Mouse (Mus musculus): ENCODE results near the gene Lyrm9. TPM values are rescaled to one million over a fixed set of nuclear protein-coding genes. Genes with fewer than 3 reads are reported as not detected.
A peak's percentile ranks its signal among the peaks of the same experiment; 100 is the strongest.

Lyrm9 gene
- total and polyA plus RNA-seq, 2 experiments from 2014 or later = 30.2 to 49.4 TPM

- Histone ChIP-seq H3K4me2 (ENCODE audit: low read depth, low read length, poor library complexity, severe bottlenecking) (no peak overlapping the region), H3K9ac (replicated peaks; ENCODE audit: low read length, poor library complexity, severe bottlenecking) (no peak overlapping the region), H3K4me3 (ENCODE audit: low read depth, low read length) (no peak overlapping the region), H3K9me3 (ENCODE audit: low read length) (no peaks in the 10 kb centered on the region), H3K27me3 (ENCODE audit: insufficient read depth, low read length) (no peaks in the 10 kb centered on the region), H3K4me1 (ENCODE audit: insufficient read depth, low read length) (0 out of 2 replicates have a peak, but pooled peaks cover under 1% of the 10 kb centered on the region), H3K27ac (ENCODE audit: low read depth, low read length) (no peak overlapping the region), H3K36me3 (ENCODE audit: insufficient read depth, low read length) (no peaks in the 10 kb centered on the region)
- no peak for TF ChIP-seq CTCF (IDR thresholded peaks at IDR 0.05)
- 33% methylated on average over 9 of the region's 9 CpGs for WGBS
- DNase-seq (ENCODE audit: low spot score) (no peak), ATAC-seq (ENCODE audit: low FRiP score) (no peak)
These were observed 43.5 kb upstream of the Lyrm9 start for GRCm38 (mm10) chr11:78782791-78783347.

GRCm38 (mm10) chr11:78786013-78786431 lies 40.4 kb upstream of the Lyrm9 start:
- 14% methylated on average over 7 of the region's 7 CpGs for WGBS
- TF ChIP-seq CTCF (IDR thresholded peaks at IDR 0.05) = no peak
- no peak overlapping the region; the same call in none of the 2 replicates for H3K27ac ChIP-seq (ENCODE audit: low read depth, low read length)
- H3K4me1 ChIP-seq (ENCODE audit: insufficient read depth, low read length) = no peaks in the 10 kb centered on the region
- H3K27me3 ChIP-seq (ENCODE audit: insufficient read depth, low read length) = no peaks in the 10 kb centered on the region
- H3K9ac ChIP-seq (replicated peaks; ENCODE audit: low read length, poor library complexity, severe bottlenecking) = no peak overlapping the region
- ATAC-seq (ENCODE audit: low FRiP score) (no peak), DNase-seq (ENCODE audit: low spot score) (no peak)
- no peak overlapping the region for H3K4me2 ChIP-seq (ENCODE audit: low read depth, low read length, poor library complexity, severe bottlenecking)
- H3K9me3 ChIP-seq (ENCODE audit: low read length) = no peaks in the 10 kb centered on the region
- no peaks in the 10 kb centered on the region for H3K36me3 ChIP-seq (ENCODE audit: insufficient read depth, low read length)
- H3K4me3 ChIP-seq (ENCODE audit: low read depth, low read length) = no peak overlapping the region

DNA sequence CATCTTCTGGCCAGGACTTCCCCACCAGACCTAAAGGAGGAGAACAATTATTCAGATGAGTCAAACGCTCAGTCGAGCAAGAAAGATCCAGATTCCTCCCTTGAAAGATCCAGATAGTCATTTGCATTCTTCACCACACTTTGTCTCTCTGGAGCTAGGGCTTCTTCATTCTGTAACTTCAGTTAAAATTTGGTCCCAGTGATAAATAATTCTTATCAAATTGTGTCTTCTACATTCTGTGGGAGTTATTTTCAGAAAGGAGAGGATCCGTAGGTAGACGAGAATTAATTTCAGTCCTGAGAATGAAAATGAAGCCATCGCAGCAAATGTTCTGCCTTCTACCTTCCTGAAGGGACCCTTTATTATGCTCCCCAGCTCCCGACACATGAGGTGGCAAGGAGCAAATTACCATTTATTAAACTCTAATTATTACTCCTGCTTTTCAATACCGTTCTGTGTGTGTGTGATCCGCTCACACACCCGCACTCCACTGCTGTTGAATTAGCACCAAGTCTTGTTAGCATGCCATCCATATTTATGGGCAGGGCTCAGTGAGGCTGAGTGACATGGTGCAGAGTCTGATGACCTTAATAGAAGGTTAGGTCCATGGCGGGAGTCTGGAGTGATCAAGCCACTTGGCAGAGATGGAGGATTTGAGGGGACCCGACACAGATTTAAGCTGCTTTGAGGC lies 36.9 kb upstream of the Lyrm9 start:
- ATAC-seq (ENCODE audit: low FRiP score) (no peak), DNase-seq (ENCODE audit: low spot score) (no peak)
- no peak overlapping the region for H3K27ac ChIP-seq (ENCODE audit: low read depth, low read length)
- no peak for TF ChIP-seq CTCF (IDR thresholded peaks at IDR 0.05)
- H3K36me3 ChIP-seq (ENCODE audit: insufficient read depth, low read length) = no peaks in the 10 kb centered on the region
- peaks cover 8% of the 10 kb centered on the region; the same call in 1 of the 2 replicates for H3K4me1 ChIP-seq (ENCODE audit: insufficient read depth, low read length)
- H3K27me3 ChIP-seq (ENCODE audit: insufficient read depth, low read length) = no peaks in the 10 kb centered on the region
- no peaks in the 10 kb centered on the region for H3K9me3 ChIP-seq (ENCODE audit: low read length)
- no peak overlapping the region for H3K9ac ChIP-seq (replicated peaks; ENCODE audit: low read length, poor library complexity, severe bottlenecking)
- WGBS = 46% methylated on average over 11 of the region's 11 CpGs
- H3K4me2 ChIP-seq (ENCODE audit: low read depth, low read length, poor library complexity, severe bottlenecking) = no peak overlapping the region
- no peak overlapping the region for H3K4me3 ChIP-seq (ENCODE audit: low read depth, low read length)

DNA sequence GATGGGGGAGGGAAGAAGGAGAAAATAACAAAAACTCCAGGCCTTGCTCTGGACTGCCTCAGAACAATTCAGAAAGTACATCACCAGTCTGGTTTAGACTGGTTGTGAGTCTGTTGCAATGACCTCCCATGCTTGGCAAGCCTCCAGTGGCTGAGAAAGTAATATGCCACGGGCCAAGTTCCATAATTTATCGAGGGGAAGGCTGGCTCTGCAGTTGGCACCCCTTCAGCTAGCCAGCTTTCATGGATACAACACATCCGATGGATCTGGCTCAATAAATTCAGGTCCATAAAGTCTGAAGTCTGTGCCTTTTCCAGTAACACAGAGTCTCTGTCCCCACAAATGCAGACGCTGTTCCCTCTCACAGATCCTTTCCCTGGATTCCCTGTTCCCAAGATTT lies 34.8 kb upstream of the Lyrm9 start:
- WGBS = 35% methylated on average over 4 of the region's 4 CpGs
- H3K4me3 ChIP-seq (ENCODE audit: low read depth, low read length) = no peak overlapping the region
- no peaks in the 10 kb centered on the region for H3K36me3 ChIP-seq (ENCODE audit: insufficient read depth, low read length)
- H3K9me3 ChIP-seq (ENCODE audit: low read length) = no peaks in the 10 kb centered on the region
- no peak overlapping the region for H3K4me2 ChIP-seq (ENCODE audit: low read depth, low read length, poor library complexity, severe bottlenecking)
- no peak for TF ChIP-seq CTCF (IDR thresholded peaks at IDR 0.05)
- H3K27me3 ChIP-seq (ENCODE audit: insufficient read depth, low read length) = 0 out of 2 replicates have a peak, but pooled peaks cover 3% of the 10 kb centered on the region
- no peak overlapping the region for H3K9ac ChIP-seq (replicated peaks; ENCODE audit: low read length, poor library complexity, severe bottlenecking)
- ATAC-seq (ENCODE audit: low FRiP score) (no peak), DNase-seq (ENCODE audit: low spot score) (peak; percentile 85)
- no peak overlapping the region for H3K27ac ChIP-seq (ENCODE audit: low read depth, low read length)
- H3K4me1 ChIP-seq (ENCODE audit: insufficient read depth, low read length) = peaks cover 8% of the 10 kb centered on the region; the same call in 1 of the 2 replicates

DNA sequence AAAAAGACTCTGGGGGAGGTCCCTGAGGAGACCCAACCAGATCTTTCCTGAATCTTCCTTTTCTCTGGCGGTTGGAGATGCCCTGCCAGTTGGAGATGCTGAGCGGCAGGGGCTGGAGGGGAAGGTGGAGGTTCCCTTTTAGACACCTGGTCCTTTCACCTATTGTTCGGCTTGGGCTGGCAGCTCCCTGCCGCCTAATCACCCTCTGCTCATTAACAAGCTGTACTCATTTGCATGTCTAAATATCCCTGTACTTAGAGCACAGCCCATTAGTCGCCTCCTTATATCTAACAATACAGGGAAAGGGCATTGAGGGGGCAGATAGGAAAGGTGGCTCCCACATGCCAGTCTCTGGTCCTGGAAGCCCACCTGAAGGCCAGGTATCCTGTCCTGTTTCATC lies 34.3 kb upstream of the Lyrm9 start:
- Histone ChIP-seq H3K9ac (replicated peaks; ENCODE audit: low read length, poor library complexity, severe bottlenecking) (no peak overlapping the region), H3K27me3 (ENCODE audit: insufficient read depth, low read length) (0 out of 2 replicates have a peak, but pooled peaks cover 3% of the 10 kb centered on the region), H3K36me3 (ENCODE audit: insufficient read depth, low read length) (no peaks in the 10 kb centered on the region), H3K9me3 (ENCODE audit: low read length) (no peaks in the 10 kb centered on the region), H3K4me2 (ENCODE audit: low read depth, low read length, poor library complexity, severe bottlenecking) (no peak overlapping the region; the same call in 1 of the 2 replicates), H3K4me3 (ENCODE audit: low read depth, low read length) (no peak overlapping the region), H3K4me1 (ENCODE audit: insufficient read depth, low read length) (peaks cover 8% of the 10 kb centered on the region; the same call in 1 of the 2 replicates), H3K27ac (ENCODE audit: low read depth, low read length) (no peak overlapping the region)
- 37% methylated on average over 5 of the region's 5 CpGs for WGBS
- DNase-seq (ENCODE audit: low spot score) = no peak
- no peak for TF ChIP-seq CTCF (IDR thresholded peaks at IDR 0.05)
- no peak for ATAC-seq (ENCODE audit: low FRiP score)

DNA sequence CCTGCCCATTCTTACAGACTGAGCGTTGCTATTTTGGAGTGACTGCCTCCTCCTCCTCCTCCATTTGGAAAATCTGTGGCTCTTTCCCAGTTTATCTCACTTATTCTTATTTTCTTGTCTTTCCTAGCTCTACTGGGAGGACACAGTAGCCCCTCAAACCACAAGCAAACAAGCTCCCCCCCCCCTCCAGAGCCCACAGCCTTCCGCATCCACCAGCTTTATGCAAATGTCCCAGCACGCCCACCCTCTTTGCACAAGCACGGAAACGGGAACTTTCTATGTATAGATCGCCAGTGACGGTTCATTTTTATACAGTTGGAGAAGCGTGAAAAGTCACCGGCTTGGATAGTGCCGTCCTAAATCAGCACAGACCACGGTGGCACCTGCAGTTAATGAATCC lies 33.9 kb upstream of the Lyrm9 start:
- no peak overlapping the region for H3K27ac ChIP-seq (ENCODE audit: low read depth, low read length)
- H3K4me3 ChIP-seq (ENCODE audit: low read depth, low read length) = no peak overlapping the region
- ATAC-seq (ENCODE audit: low FRiP score) (no peak), DNase-seq (ENCODE audit: low spot score) (no peak)
- H3K36me3 ChIP-seq (ENCODE audit: insufficient read depth, low read length) = no peaks in the 10 kb centered on the region
- no peaks in the 10 kb centered on the region for H3K9me3 ChIP-seq (ENCODE audit: low read length)
- 14% methylated on average over 11 of the region's 11 CpGs for WGBS
- no peak overlapping the region for H3K9ac ChIP-seq (replicated peaks; ENCODE audit: low read length, poor library complexity, severe bottlenecking)
- no peak for TF ChIP-seq CTCF (IDR thresholded peaks at IDR 0.05)
- H3K4me2 ChIP-seq (ENCODE audit: low read depth, low read length, poor library complexity, severe bottlenecking) = peak overlapping the region; percentile 28
- peaks cover 8% of the 10 kb centered on the region; the same call in 1 of the 2 replicates for H3K4me1 ChIP-seq (ENCODE audit: insufficient read depth, low read length)
- H3K27me3 ChIP-seq (ENCODE audit: insufficient read depth, low read length) = 0 out of 2 replicates have a peak, but pooled peaks cover 3% of the 10 kb centered on the region
